Mouse (Mus musculus) brain, embryonic 14.5 days (tissue): ENCODE data around the gene Mycbpap.

Experiments
- CTCF ChIP-seq: fragments of 200-500 bp; IDR thresholded peaks from 2 replicates; pipeline ENCODE4 v1.5.1; 2012; ENCODE audit warnings: inconsistent platforms, mild to moderate bottlenecking, moderate library complexity, borderline replicate concordance; ENCODE audit not compliant: insufficient read depth, insufficient read length; ENCODE audit errors: extremely low read depth
- POLR2A ChIP-seq: fragments of 200-500 bp; IDR thresholded peaks from 2 replicates; pipeline ENCODE4 v1.6.1; 2012; ENCODE audit warnings: mild to moderate bottlenecking, inconsistent platforms, borderline replicate concordance; ENCODE audit not compliant: poor library complexity, insufficient read depth, insufficient read length, severe bottlenecking; ENCODE audit errors: extremely low read depth

- no peak for TF ChIP-seq CTCF
- TF ChIP-seq POLR2A, result no peak
These were observed 49.0 kb downstream of the Mycbpap start for GRCm38 (mm10) chr11:94472585-94472915.
